Mouse (Mus musculus) CD4-positive, CD25-positive, alpha-beta regulatory T cell, adult 4 months (primary cell): Measurements from ENCODE around the gene Cchcr1. TPM values are rescaled to one million over a fixed set of nuclear protein-coding genes. Genes with fewer than 3 reads are reported as not detected.

ENCODE experiments used
- ATAC-seq: one replicate; pipeline ENCODE4 v1.8.0; 2017
- polyA plus RNA-seq, 2 experiments: library from polyadenylated mRNA; unstranded; fragments of 100-300 nt; shearing (Covaris generic); gene quantifications; one replicate each; pipeline ENCODE4 v1.2.1; 2017

The Cchcr1 gene
- polyA plus RNA-seq, 2 experiments from 2014 or later = 5.5 to 7.6 TPM

GRCm38 (mm10) chr17:35556186-35556765 is 39.4 kb downstream of the Cchcr1 start:
- no peak for ATAC-seq

- ATAC-seq = no peak
Observed at GRCm38 (mm10) chr17:35556812-35557211, 39.9 kb downstream of the Cchcr1 start.

GRCm38 (mm10) chr17:35557351-35557750 is 40.5 kb downstream of the Cchcr1 start:
- no peak for ATAC-seq

- no peak for ATAC-seq
Observed at GRCm38 (mm10) chr17:35558216-35558615, 41.3 kb downstream of the Cchcr1 start.

- no peak for ATAC-seq
Observed at GRCm38 (mm10) chr17:35567150-35567549, 50.2 kb downstream of the Cchcr1 start, which contains the start of gene 2300002M23Rik. Gene 2300002M23Rik (plus strand): TSS chr17:35567450.

- no peak for ATAC-seq
Observed at GRCm38 (mm10) chr17:35567767-35568166, 50.9 kb downstream of the Cchcr1 start.

GRCm38 (mm10) chr17:35569091-35569944 is 52.4 kb downstream of the Cchcr1 start:
- no peak for ATAC-seq

GRCm38 (mm10) chr17:35570836-35571235 is 53.9 kb downstream of the Cchcr1 start:
- no peak for ATAC-seq

- ATAC-seq = no peak
Observed at GRCm38 (mm10) chr17:35571477-35571876, 54.6 kb downstream of the Cchcr1 start.

- peak; percentile 74 for ATAC-seq
Observed at GRCm38 (mm10) chr17:35578211-35578610, 61.3 kb downstream of the Cchcr1 start.

Other genes starting within 250 kb of the Cchcr1 start
- gene H2-Q1, start 196.7 kb upstream of the Cchcr1 start, polyA plus RNA-seq = under 1 TPM in 1 of 2 experiments, not detected in 1; 0.13 TPM
- 10 to 100 TPM in 1 of 2 experiments, 1 to 10 TPM in 1; 9.8 to 10.8 TPM for gene H2-Q2, start 174.9 kb upstream of the Cchcr1 start, polyA plus RNA-seq
- 10 to 100 TPM; 14.0 to 16.4 TPM for gene H2-Q4, start 137.5 kb upstream of the Cchcr1 start, polyA plus RNA-seq
- gene H2-Q6, start 92.2 kb upstream of the Cchcr1 start, polyA plus RNA-seq = 100 to 1,000 TPM; 488 to 605 TPM
- gene H2-Q7, start 77.9 kb upstream of the Cchcr1 start, polyA plus RNA-seq = 1,000 to 10,000 TPM; 1,046 to 1,058 TPM
- 10 to 100 TPM; 15.0 to 23.6 TPM for gene H2-Q10, start 47.0 kb upstream of the Cchcr1 start, polyA plus RNA-seq
- under 1 TPM in 1 of 2 experiments, not detected in 1; 0.31 TPM for gene Pou5f1, start 11.1 kb upstream of the Cchcr1 start, polyA plus RNA-seq
- gene Tcf19, start 276 bp upstream of the Cchcr1 start, polyA plus RNA-seq = 10 to 100 TPM; 17.1 to 22.0 TPM
- under 1 TPM in 1 of 2 experiments, not detected in 1; 0.65 TPM for gene Psors1c2, start 16.1 kb downstream of the Cchcr1 start, polyA plus RNA-seq
- not detected for gene Cdsn, start 35.0 kb downstream of the Cchcr1 start, polyA plus RNA-seq
- not detected for gene 2300002M23Rik, start 50.4 kb downstream of the Cchcr1 start, polyA plus RNA-seq
- gene Sfta2, start 84.4 kb downstream of the Cchcr1 start, polyA plus RNA-seq = not detected
- not detected for gene Gm9573, start 109.5 kb downstream of the Cchcr1 start, polyA plus RNA-seq
- under 1 TPM; 0.16 to 0.46 TPM for gene Mucl3, start 126.6 kb downstream of the Cchcr1 start, polyA plus RNA-seq
- 10 to 100 TPM; 11.1 to 15.2 TPM for gene Vars2, start 150.5 kb downstream of the Cchcr1 start, polyA plus RNA-seq
- gene Gtf2h4, start 156.6 kb downstream of the Cchcr1 start, polyA plus RNA-seq = 10 to 100 TPM; 28.3 to 37.7 TPM
- gene Ddr1, start 187.5 kb downstream of the Cchcr1 start, polyA plus RNA-seq = under 1 TPM; 0.65 TPM